In genomic region chr12:69370936-69371335, GRCm38 (mm10) we compare ENCODE assay signal across 7 mouse cellular contexts. TPM values are rescaled to one million over a fixed set of nuclear protein-coding genes. Genes with fewer than 3 reads are reported as not detected.
A peak's percentile ranks its signal among the peaks of the same experiment; 100 is the strongest.
DNase-seq lines count a peak whose midpoint lies in the region; ATAC-seq and TF ChIP-seq lines count a peak whose summit lies in the region.

No protein-coding gene starts in this region.

- H3K9me3 ChIP-seq in lung, embryonic 16.5 days (ENCODE audit: control insufficient read depth, low read length), result no peaks in the 10 kb centered on the region
- no peaks in the 10 kb centered on the region for H3K9me3 ChIP-seq in forebrain, embryonic 10.5 days
- H3K9me3 ChIP-seq in limb, embryonic 12.5 days, result no peaks in the 10 kb centered on the region

- peaks cover 13% of the 10 kb centered on the region for H3K4me1 ChIP-seq in lung, embryonic 16.5 days (replicated peaks; ENCODE audit: control insufficient read depth, insufficient read depth, low read length)
- H3K4me1 ChIP-seq in forebrain, embryonic 10.5 days, result peaks cover 33% of the 10 kb centered on the region
- H3K4me1 ChIP-seq in limb, embryonic 12.5 days (replicated peaks), result peaks cover 17% of the 10 kb centered on the region
- H3K4me1 ChIP-seq in small intestine, adult 2 months (ENCODE audit: control insufficient read depth, insufficient read depth, insufficient read length, low read length), result peaks cover 2% of the 10 kb centered on the region; the same call in 1 of the 2 replicates

- peak overlapping the region; percentile 95 for H3K4me3 ChIP-seq in lung, embryonic 16.5 days (ENCODE audit: low read length)
- peak overlapping the region; percentile 99 for H3K4me3 ChIP-seq in forebrain, embryonic 10.5 days
- peak overlapping the region; percentile 100 for H3K4me3 ChIP-seq in limb, embryonic 12.5 days (replicated peaks)
- H3K4me3 ChIP-seq in small intestine, adult 2 months (ENCODE audit: low read depth, low read length), result peak overlapping the region; percentile 75

- no peaks in the 10 kb centered on the region for H3K27me3 ChIP-seq in lung, embryonic 16.5 days (ENCODE audit: control insufficient read depth, insufficient read depth, low read depth, low read length)
- H3K27me3 ChIP-seq in forebrain, embryonic 10.5 days (ENCODE audit: poor library complexity, severe bottlenecking), result no peaks in the 10 kb centered on the region
- no peaks in the 10 kb centered on the region for H3K27me3 ChIP-seq in limb, embryonic 12.5 days
- H3K27me3 ChIP-seq in small intestine, adult 2 months (ENCODE audit: control insufficient read depth, insufficient read depth, low read length), result no peaks in the 10 kb centered on the region

- no peak for TF ChIP-seq POLR2A in small intestine, adult 2 months (IDR thresholded peaks at IDR 0.05; ENCODE audit: low read depth, low read length)

- no peaks in the 10 kb centered on the region for H3K36me3 ChIP-seq in lung, embryonic 16.5 days (ENCODE audit: control insufficient read depth, insufficient read depth, low read length)
- peaks cover 29% of the 10 kb centered on the region for H3K36me3 ChIP-seq in forebrain, embryonic 10.5 days (replicated peaks)
- peaks cover 12% of the 10 kb centered on the region; the same call in 1 of the 2 replicates for H3K36me3 ChIP-seq in limb, embryonic 12.5 days
- H3K36me3 ChIP-seq in small intestine, adult 2 months (ENCODE audit: control insufficient read depth, insufficient read depth, low read length), result peaks cover 17% of the 10 kb centered on the region

- peak overlapping the region; percentile 60 for H3K4me2 ChIP-seq in lung, embryonic 16.5 days (ENCODE audit: low read depth, low read length)
- peak overlapping the region; percentile 92 for H3K4me2 ChIP-seq in limb, embryonic 12.5 days

- TF ChIP-seq CTCF in small intestine, adult 2 months (IDR thresholded peaks at IDR 0.05; ENCODE audit: extremely low read depth, insufficient read length, insufficient replicate concordance, low read depth, low read length), result no peak

- 9% methylated on average over 7 of the region's 7 CpGs for WGBS in lung, embryonic 16.5 days
- 13% methylated on average over 7 of the region's 7 CpGs for WGBS in forebrain, embryonic 10.5 days
- 16% methylated on average over 7 of the region's 7 CpGs for WGBS in limb, embryonic 12.5 days
- 9% methylated on average over 7 of the region's 7 CpGs for WGBS in small intestine, adult 2 months

- DNase-seq in lung, postnatal 14 days, result no peak
- no peak for DNase-seq in forebrain, embryonic 10.5 days (ENCODE audit: extremely low spot score, low spot score)
- no peak for DNase-seq in adrenal gland, postnatal 4 days (ENCODE audit: low spot score in 2 of 2)
- DNase-seq in retina, postnatal 1 day, result no peak

- ATAC-seq in lung, embryonic 16.5 days (ENCODE audit: low read depth), result no peak
- no peak for ATAC-seq in limb, embryonic 12.5 days (ENCODE audit: insufficient number of reproducible peaks, insufficient read depth, low FRiP score, low TSS enrichment, low read depth)

- H3K27ac ChIP-seq in lung, embryonic 16.5 days (ENCODE audit: low read length), result peak overlapping the region; percentile 99
- H3K27ac ChIP-seq in forebrain, embryonic 10.5 days, result peak overlapping the region; percentile 98
- H3K27ac ChIP-seq in limb, embryonic 12.5 days, result peak overlapping the region; percentile 95
- peak overlapping the region; percentile 95 for H3K27ac ChIP-seq in small intestine, adult 2 months (ENCODE audit: insufficient read depth, low read depth, low read length)

- peak overlapping the region; percentile 100 for H3K9ac ChIP-seq in lung, embryonic 16.5 days (ENCODE audit: low read length)
- peak overlapping the region; percentile 98 for H3K9ac ChIP-seq in limb, embryonic 12.5 days (replicated peaks)

RNA-seq across cellular contexts. Expression of gene Arf6, which starts 1.0 kb away (rescaled TPM):
- polyA plus RNA-seq in lung, embryonic 16.5 days (2015; fragmentation: Nextera tagmentation; extraction: Ambion mirVana), result 35.1 and 41.8 TPM in 2 replicates
- 32.6 and 33.5 TPM in 2 replicates for polyA plus RNA-seq in forebrain, embryonic 10.5 days (2016; fragmentation: Nextera tagmentation; extraction: Ambion mirVana)
- 65.3 and 66.1 TPM in 2 replicates for polyA plus RNA-seq in limb, embryonic 12.5 days (2016; fragmentation: Nextera tagmentation; extraction: Ambion mirVana)
- polyA plus RNA-seq in small intestine, adult 2 months (2012; rRNA removed), result 223 and 652 TPM in 2 replicates
- total RNA-seq in adrenal gland, postnatal 4 days (2021), result 100 to 1,000 TPM; 100 to 105 TPM

RNA-seq across cellular contexts. Expression of gene Gm9887, which starts 1.3 kb away (rescaled TPM):
- 1.3 TPM in 2 replicates for polyA plus RNA-seq in lung, embryonic 16.5 days (2015; fragmentation: Nextera tagmentation; extraction: Ambion mirVana)
- 0.84 and 1.2 TPM in 2 replicates for polyA plus RNA-seq in forebrain, embryonic 10.5 days (2016; fragmentation: Nextera tagmentation; extraction: Ambion mirVana)
- polyA plus RNA-seq in limb, embryonic 12.5 days (2016; fragmentation: Nextera tagmentation; extraction: Ambion mirVana), result 1.7 and 2.0 TPM in 2 replicates
- 1.9 and 5.4 TPM in 2 replicates for polyA plus RNA-seq in small intestine, adult 2 months (2012; rRNA removed)
- 1 to 10 TPM; 1.1 to 1.2 TPM for total RNA-seq in adrenal gland, postnatal 4 days (2021)

RNA-seq across cellular contexts. Expression of gene Nemf, which starts 14.0 kb away (rescaled TPM):
- polyA plus RNA-seq in lung, embryonic 16.5 days (2015; fragmentation: Nextera tagmentation; extraction: Ambion mirVana), result 85.9 and 86.9 TPM in 2 replicates
- 95.2 and 97.8 TPM in 2 replicates for polyA plus RNA-seq in forebrain, embryonic 10.5 days (2016; fragmentation: Nextera tagmentation; extraction: Ambion mirVana)
- 95.1 and 99.3 TPM in 2 replicates for polyA plus RNA-seq in limb, embryonic 12.5 days (2016; fragmentation: Nextera tagmentation; extraction: Ambion mirVana)
- polyA plus RNA-seq in small intestine, adult 2 months (2012; rRNA removed), result 0.20 and 0.71 TPM in 2 replicates
- total RNA-seq in adrenal gland, postnatal 4 days (2021), result 10 to 100 TPM; 45.4 to 49.9 TPM

Comparison
In these comparisons a context has a peak if more than half of its experiments do, and no peak if none do; other contexts are left out.
1. RNA of gene Nemf, which starts 14.0 kb away (polyA plus RNA-seq): 95.1 to 99.3 TPM in limb, embryonic 12.5 days, 95.2 to 97.8 TPM in forebrain, embryonic 10.5 days and 85.9 to 86.9 TPM in lung, embryonic 16.5 days; 0.20 to 0.71 TPM in small intestine, adult 2 months; every median in the first group is over 10 times any median in the second.
2. Peak in every context shown above with its lines, with median percentiles within 50 percentile points of each other: H3K27ac ChIP-seq and H3K4me3 ChIP-seq.